Mouse (Mus musculus) testis, adult 2 months (tissue): Measurements from ENCODE around the gene Plch2.

Experiments
- CTCF ChIP-seq: fragments of 200-500 bp; IDR thresholded peaks from 2 replicates; pipeline ENCODE4 v1.5.1; 2012; ENCODE audit warnings: low read depth, mild to moderate bottlenecking, inconsistent platforms, low read length, moderate library complexity; ENCODE audit not compliant: control insufficient read depth, insufficient read depth, insufficient replicate concordance
- POLR2A ChIP-seq: fragments of 200-500 bp; IDR thresholded peaks from 2 replicates; pipeline ENCODE4 v1.6.1; 2012; ENCODE audit warnings: low read depth, mild to moderate bottlenecking, inconsistent platforms, low read length, moderate library complexity; ENCODE audit not compliant: control insufficient read depth

DNA sequence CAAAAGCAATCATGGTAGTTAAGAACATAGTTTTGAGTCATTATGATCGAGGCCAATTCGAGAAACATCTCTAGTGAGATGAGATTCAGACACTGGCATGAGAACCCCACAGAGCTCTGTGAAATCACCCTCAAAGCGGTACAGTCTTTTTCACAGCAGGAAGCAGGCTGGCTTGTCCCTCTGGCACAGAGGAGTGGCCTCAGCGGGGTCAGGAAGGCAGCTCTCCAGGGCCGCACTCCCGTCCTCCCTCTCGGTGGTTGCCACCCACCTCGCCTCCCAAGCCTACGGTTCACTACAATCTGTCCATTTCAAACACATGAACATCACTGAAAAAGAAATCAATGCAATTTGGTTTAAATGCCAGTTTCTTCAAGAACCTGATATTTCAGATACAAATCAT lies 17.8 kb upstream of the Plch2 start:
- no peak for TF ChIP-seq POLR2A
- TF ChIP-seq CTCF: no peak
